In the genomic region with DNA sequence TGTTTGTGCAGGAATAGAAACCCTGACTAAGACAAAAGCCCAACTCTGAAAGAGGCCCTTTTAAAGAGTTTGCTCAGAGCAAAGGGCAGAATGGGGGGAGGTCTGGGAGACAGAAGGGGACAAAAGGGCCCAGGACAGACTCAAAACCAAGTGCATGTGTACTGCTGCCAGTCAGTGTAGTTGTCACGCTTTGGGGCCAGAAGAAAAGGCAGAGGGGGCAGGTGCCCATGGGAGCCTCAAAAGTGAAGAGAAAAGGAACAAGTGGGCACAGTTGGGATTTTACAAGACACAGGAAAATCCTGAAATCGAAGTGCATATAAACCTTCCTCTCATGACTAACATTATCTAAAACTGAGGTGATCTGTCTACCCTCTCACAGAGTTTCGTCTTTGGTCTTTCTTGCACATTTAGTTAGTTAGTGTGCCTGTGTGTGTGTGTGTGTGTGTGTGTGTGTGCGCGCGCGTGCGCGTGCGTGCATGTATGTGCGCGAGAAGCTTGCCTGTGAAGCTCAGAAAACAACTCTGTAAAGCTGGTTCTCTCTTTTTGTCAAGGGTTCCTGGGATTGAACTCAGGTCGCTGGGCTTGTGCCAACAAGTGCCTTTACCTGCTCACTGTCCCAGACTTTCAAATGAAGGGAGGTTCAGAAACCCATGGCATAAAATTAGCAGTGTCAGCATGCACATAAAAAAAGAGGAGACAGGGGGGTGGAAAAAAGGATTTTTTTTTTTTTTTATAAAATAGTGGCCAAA, we compare ENCODE assay signal across 1 mouse cellular context.
TF ChIP-seq lines count a peak whose summit lies in the region.

No protein-coding gene starts in this region.

TF ChIP-seq in CH12.LX, 34 proteins besides CTCF, POLR2A, EP300 and RAD21:
- TF ChIP-seq POLR2AphosphoS2 (IDR thresholded peaks at IDR 0.05; ENCODE audit: low read depth, low read length) = peak; percentile 84
- no peak for TF ChIP-seq ZKSCAN1 (IDR thresholded peaks at IDR 0.05; ENCODE audit: borderline replicate concordance, low read depth, low read length)
